ENCODE assay signal across 18 mouse cellular contexts in the genomic region with DNA sequence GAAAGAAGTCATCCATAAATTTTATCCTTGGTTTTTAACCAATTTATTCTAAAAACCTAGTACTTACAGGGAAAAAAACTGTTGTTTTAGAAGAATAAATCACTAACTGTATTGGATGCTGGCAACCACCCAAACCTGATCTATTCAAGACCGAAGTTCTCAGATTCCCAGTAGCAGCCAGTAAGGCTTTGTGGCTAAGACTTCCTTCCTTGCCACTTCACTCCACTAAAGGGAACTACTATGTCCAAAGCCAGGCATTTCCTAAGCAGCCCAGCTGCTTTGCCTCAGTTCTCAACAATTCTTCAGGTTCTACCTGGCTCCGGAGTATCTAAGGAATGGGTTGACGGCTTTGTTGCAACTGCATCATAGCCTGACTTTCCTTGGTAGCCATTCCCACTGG. TPM values are rescaled to one million over a fixed set of nuclear protein-coding genes. Genes with fewer than 3 reads are reported as not detected.
DNase-seq lines count a peak whose midpoint lies in the region.
"Had no signal": no experiment of that assay in that cellular context is flagged by ENCODE, and none has a peak within 500 bp of the region (broad histone marks: within the 10 kb centered on the region; RNA-seq: fewer than 3 reads in every experiment).

No protein-coding gene starts in this region.

- intact Hi-C loops in heart, postnatal 25 days (cut with DNase I), result no loop called here

- peak; percentile 24 to 34 for DNase-seq in heart, adult 18-20 months
- DNase-seq in heart, postnatal 25 days (ENCODE audit: low spot score), result no peak
- DNase-seq in kidney, postnatal 4 days, result peak; percentile 19 to 35
- no peak for DNase-seq in kidney, postnatal 25 days
- DNase-seq in Muller cell, postnatal 12 days (ENCODE audit: inconsistent ontology term), result peak; percentile 10
- DNase-seq in fibroblast of lung, adult 2 months (ENCODE audit: low read depth), result peak; percentile 57
- no peak for DNase-seq in cerebellum, postnatal 25 days
- no peak for DNase-seq in gastrocnemius, postnatal 10 days
- DNase-seq: adrenal gland, postnatal 36 days; cerebellum, adult 2 months; forebrain, postnatal 0 days; heart, postnatal 4 days; kidney, postnatal 14 days; right cerebral cortex, postnatal 25 days; thymus, adult 18-20 months; thymus, postnatal 4 days had no signal

RNA-seq across cellular contexts. Expression of a gene that starts 14.7 kb away (rescaled TPM):
- 100 to 1,000 TPM; 225 to 261 TPM for total RNA-seq in heart, adult 18-20 months (2021)
- 100 to 1,000 TPM; 197 to 202 TPM for total RNA-seq in heart, postnatal 25 days (2021)
- total RNA-seq in gastrocnemius, postnatal 10 days (2021), result 10 to 100 TPM; 13.6 to 18.7 TPM
- total RNA-seq: MEL; neutrophil, adult 5-6 weeks had no signal

Comparison
In these comparisons a context has a peak if more than half of its experiments do, and no peak if none do; other contexts are left out.
1. DNase-seq: peak in heart, adult 18-20 months (2 of 2), kidney, postnatal 4 days (2 of 2), Muller cell, postnatal 12 days (single experiment) and fibroblast of lung, adult 2 months (single experiment); none in heart, postnatal 25 days (single experiment), kidney, postnatal 25 days (0 of 2), cerebellum, postnatal 25 days (0 of 2) and gastrocnemius, postnatal 10 days (single experiment).
2. RNA of a gene that starts 14.7 kb away (total RNA-seq): 225 to 261 TPM in heart, adult 18-20 months and 197 to 202 TPM in heart, postnatal 25 days; 13.6 to 18.7 TPM in gastrocnemius, postnatal 10 days; every median in the first group is over 10 times any median in the second.